ENCODE assay signal across 9 mouse cellular contexts in the genomic region with DNA sequence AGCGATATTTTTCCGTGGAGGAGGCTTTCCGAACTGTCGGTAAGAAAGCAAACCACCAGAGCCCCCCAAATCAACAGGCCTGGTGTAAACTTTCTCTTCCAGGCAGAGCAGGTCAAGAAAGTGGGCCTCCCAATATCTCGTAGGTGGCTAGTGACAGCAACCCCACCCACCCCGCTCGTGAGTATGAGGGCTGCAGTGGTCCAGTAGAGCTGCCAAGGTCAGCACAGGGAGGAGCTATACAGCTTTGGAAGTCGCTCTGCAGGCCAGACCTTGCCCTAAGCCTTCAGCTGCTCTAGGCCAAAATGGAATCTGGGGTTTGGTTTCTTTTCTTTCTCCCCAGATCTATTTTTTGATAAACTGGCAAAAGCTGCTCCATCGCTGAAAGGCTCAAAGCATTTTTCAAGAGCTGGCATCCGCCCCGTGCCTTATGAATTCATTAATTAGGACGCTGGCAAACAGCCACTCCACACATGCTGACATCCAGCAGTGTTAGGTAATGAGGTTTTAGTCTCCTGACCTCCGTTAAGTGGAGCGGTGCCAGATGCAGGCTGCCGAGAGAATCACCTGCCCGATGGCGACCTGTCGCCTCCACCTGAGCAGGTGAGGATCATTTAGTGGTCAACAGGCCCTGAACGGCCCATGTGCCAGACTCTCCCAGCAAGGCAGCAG. TPM values are rescaled to one million over a fixed set of nuclear protein-coding genes. Genes with fewer than 3 reads are reported as not detected.
DNase-seq lines count a peak whose midpoint lies in the region; ATAC-seq lines count a peak whose summit lies in the region.
"Had no signal": no experiment of that assay in that cellular context is flagged by ENCODE, and none has a peak within 500 bp of the region (broad histone marks: within the 10 kb centered on the region; RNA-seq: fewer than 3 reads in every experiment).

No protein-coding gene starts in this region.

- no peak for DNase-seq in heart, adult 11 months
- DNase-seq in retina, postnatal 1 day: peak; percentile 60
- DNase-seq in retina, embryonic 14.5 days (ENCODE audit: low spot score): no peak
- DNase-seq in thymus, postnatal 36 days: no peak
- DNase-seq: heart, adult 2 months had no signal

- H3K9me3 ChIP-seq in heart, embryonic 13.5 days: no peaks in the 10 kb centered on the region
- no peaks in the 10 kb centered on the region for H3K9me3 ChIP-seq in hindbrain, embryonic 15.5 days
- H3K9me3 ChIP-seq in neural tube, embryonic 14.5 days (ENCODE audit: control insufficient read depth, low read length): no peaks in the 10 kb centered on the region

- 56% methylated on average over 19 of the region's 19 CpGs for WGBS in heart, embryonic 13.5 days
- 45% methylated on average over 19 of the region's 19 CpGs for WGBS in hindbrain, embryonic 15.5 days
- 54% methylated on average over 19 of the region's 19 CpGs for WGBS in neural tube, embryonic 14.5 days

- H3K4me3 ChIP-seq in heart, embryonic 13.5 days: no peak overlapping the region
- H3K4me3 ChIP-seq in hindbrain, embryonic 15.5 days: no peak overlapping the region
- H3K4me3 ChIP-seq in neural tube, embryonic 14.5 days (ENCODE audit: low read depth, low read length): no peak overlapping the region
- H3K4me3 ChIP-seq: heart, adult 2 months had no signal

- H3K36me3 ChIP-seq in heart, embryonic 13.5 days: no peaks in the 10 kb centered on the region
- no peaks in the 10 kb centered on the region for H3K36me3 ChIP-seq in hindbrain, embryonic 15.5 days
- no peaks in the 10 kb centered on the region for H3K36me3 ChIP-seq in neural tube, embryonic 14.5 days (ENCODE audit: control insufficient read depth, insufficient read depth, low read length)

- no peak for ATAC-seq in heart, embryonic 13.5 days (ENCODE audit: extremely low read depth, insufficient number of reproducible peaks, low FRiP score, low TSS enrichment)
- 0 out of 2 replicates have a peak, but pooled peaks have one; percentile 24 for ATAC-seq in hindbrain, embryonic 15.5 days (ENCODE audit: low FRiP score, low read depth)
- ATAC-seq in neural tube, embryonic 14.5 days (ENCODE audit: low read depth): no peak
- ATAC-seq in megakaryocyte, adult 5-6 weeks (ENCODE audit: poor library complexity, severe bottlenecking): no peak

- no peaks in the 10 kb centered on the region for H3K27me3 ChIP-seq in heart, embryonic 13.5 days (replicated peaks)
- H3K27me3 ChIP-seq in hindbrain, embryonic 15.5 days: no peaks in the 10 kb centered on the region
- H3K27me3 ChIP-seq in neural tube, embryonic 14.5 days (ENCODE audit: control insufficient read depth, insufficient read depth, low read length): no peaks in the 10 kb centered on the region

- peak overlapping the region; percentile 25; the same call in 1 of the 2 replicates for H3K27ac ChIP-seq in heart, embryonic 13.5 days (replicated peaks)
- peak overlapping the region; percentile 71 for H3K27ac ChIP-seq in hindbrain, embryonic 15.5 days (replicated peaks)
- H3K27ac ChIP-seq in neural tube, embryonic 14.5 days (ENCODE audit: low read depth, low read length): peak overlapping the region; percentile 67
- H3K27ac ChIP-seq: heart, adult 2 months had no signal

- H3K4me2 ChIP-seq in heart, embryonic 13.5 days: no peak overlapping the region
- no peak overlapping the region for H3K4me2 ChIP-seq in hindbrain, embryonic 15.5 days
- no peak overlapping the region for H3K4me2 ChIP-seq in neural tube, embryonic 14.5 days (ENCODE audit: low read depth, low read length)

- peaks cover 67% of the 10 kb centered on the region for H3K4me1 ChIP-seq in heart, embryonic 13.5 days
- peaks cover 75% of the 10 kb centered on the region for H3K4me1 ChIP-seq in hindbrain, embryonic 15.5 days (replicated peaks)
- peaks cover 51% of the 10 kb centered on the region for H3K4me1 ChIP-seq in neural tube, embryonic 14.5 days (ENCODE audit: control insufficient read depth, insufficient read depth, low read length)

- H3K9ac ChIP-seq in heart, embryonic 13.5 days: peak overlapping the region; percentile 12; the same call in 1 of the 2 replicates
- H3K9ac ChIP-seq in hindbrain, embryonic 15.5 days: no peak overlapping the region
- no peak overlapping the region for H3K9ac ChIP-seq in neural tube, embryonic 14.5 days (replicated peaks; ENCODE audit: low read depth, low read length)

RNA-seq across cellular contexts. Expression of a gene that starts 5.6 kb away (rescaled TPM):
- 14.4 and 14.6 TPM in 2 replicates for polyA plus RNA-seq in heart, embryonic 13.5 days (2015; fragmentation: Nextera tagmentation; extraction: Ambion mirVana)
- polyA plus RNA-seq in hindbrain, embryonic 15.5 days (2015; fragmentation: Nextera tagmentation; extraction: Ambion mirVana): 12.6 TPM in 2 replicates
- polyA plus RNA-seq in neural tube, embryonic 14.5 days (2014; fragmentation: Nextera tagmentation; extraction: Ambion mirVana): 9.3 and 12.9 TPM in 2 replicates
- total RNA-seq in megakaryocyte, adult 5-6 weeks (2015): 14.0 and 17.2 TPM in 2 replicates
- 8.9 and 11.5 TPM in 2 replicates for total RNA-seq in megakaryocyte, adult 5-6 weeks (2017)

RNA-seq across cellular contexts. Expression of a gene that starts 50.8 kb away (rescaled TPM):
- polyA plus RNA-seq in heart, embryonic 13.5 days (2015; fragmentation: Nextera tagmentation; extraction: Ambion mirVana): 87.9 and 91.2 TPM in 2 replicates
- polyA plus RNA-seq in hindbrain, embryonic 15.5 days (2015; fragmentation: Nextera tagmentation; extraction: Ambion mirVana): 109 and 120 TPM in 2 replicates
- polyA plus RNA-seq in neural tube, embryonic 14.5 days (2014; fragmentation: Nextera tagmentation; extraction: Ambion mirVana): 114 and 118 TPM in 2 replicates
- 31.4 and 43.2 TPM in 2 replicates for total RNA-seq in megakaryocyte, adult 5-6 weeks (2015)
- total RNA-seq in megakaryocyte, adult 5-6 weeks (2017): 242 and 307 TPM in 2 replicates
